Mouse (Mus musculus) C2C12 (cell line): ENCODE measurements at regions not wholly inside any gene's neighbourhood (a gene's known extent, or its start where the extent isn't known, plus 50 kb on each side); places are given as distances from the start of the nearest gene placed in this dataset.

Experiments used
- CTCF ChIP-seq: IDR thresholded peaks from one replicate; pipeline ENCODE4 v1.5.1; 2011; ENCODE audit not compliant: control insufficient read depth, insufficient read depth, insufficient read length
- MYOG ChIP-seq: IDR thresholded peaks from one replicate; pipeline ENCODE4 v1.6.1; 2011; ENCODE audit not compliant: control insufficient read depth, insufficient read length; ENCODE audit errors: extremely low read depth

DNA sequence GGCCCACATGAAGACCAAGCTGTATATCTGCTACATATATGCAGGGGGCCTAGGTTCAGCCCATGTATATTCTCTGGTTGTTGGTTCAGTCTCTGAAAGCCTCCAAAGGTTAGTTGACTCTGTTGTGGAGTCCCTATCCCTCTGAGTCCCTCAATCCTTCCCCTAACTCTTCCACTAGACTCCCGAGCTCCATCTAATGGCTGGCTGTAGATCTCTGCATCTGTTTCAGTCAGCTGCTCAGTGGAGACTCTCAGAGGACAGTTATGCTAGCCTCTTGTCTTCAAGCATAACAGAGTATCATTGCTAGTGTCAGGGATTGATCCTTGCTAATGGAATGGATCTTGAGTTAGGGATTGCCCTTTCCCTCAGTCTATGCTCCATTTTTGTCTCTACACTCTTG lies 275.0 kb upstream of the Pitrm1 start:
- TF ChIP-seq CTCF (no peak), MYOG (no peak)
